Mouse (Mus musculus) B cell, adult 2 months (primary cell): ENCODE data around the gene Tcte3.
A peak's percentile ranks its signal among the peaks of the same experiment; 100 is the strongest.
"Not testable (repeated sequence)": the region's sequence is repeated elsewhere in the genome, so short reads cannot be mapped to it uniquely, and the experiment has no call there.

Experiments
- DNase-seq, 2 experiments: peaks; one replicate each; pipeline ENCODE4 v3.0.0; 2022

The Tcte3 gene

GRCm38 (mm10) chr17:15041175-15041729, at the start of gene Tcte3, which contains the start of the genes Ermard and Gm3448:
Gene Tcte3 (minus strand): TSS chr17:15041488.
Gene Ermard (plus strand): TSS chr17:15041208.
Gene Gm3448 (minus strand): TSS chr17:15041537.
- peak; percentile 39 to 53 for DNase-seq

- DNase-seq = no peak
Measured at GRCm38 (mm10) chr17:15088591-15089001, 47.3 kb upstream of the Tcte3 start.

- DNase-seq = no peak
Measured at GRCm38 (mm10) chr17:15088166-15088565, 46.9 kb upstream of the Tcte3 start.

- DNase-seq = no peak
Measured at GRCm38 (mm10) chr17:15085006-15085405, 43.7 kb upstream of the Tcte3 start.

- no peak for DNase-seq
Measured at GRCm38 (mm10) chr17:15084226-15084848, 43.0 kb upstream of the Tcte3 start.

GRCm38 (mm10) chr17:15077536-15077935, 36.2 kb upstream of the Tcte3 start:
- no peak for DNase-seq

GRCm38 (mm10) chr17:15075033-15075432, 33.7 kb upstream of the Tcte3 start:
- no peak for DNase-seq

GRCm38 (mm10) chr17:15072211-15072610, 30.9 kb upstream of the Tcte3 start:
- DNase-seq = no peak

GRCm38 (mm10) chr17:15069124-15069523, 27.8 kb upstream of the Tcte3 start:
- DNase-seq = no peak

- no peak for DNase-seq
Measured at GRCm38 (mm10) chr17:15068040-15068792, 26.9 kb upstream of the Tcte3 start.

- no peak for DNase-seq
Measured at GRCm38 (mm10) chr17:15066911-15067310, 25.6 kb upstream of the Tcte3 start.

- DNase-seq = no peak
Measured at GRCm38 (mm10) chr17:15066066-15066465, 24.8 kb upstream of the Tcte3 start.

GRCm38 (mm10) chr17:15065391-15066024, 24.2 kb upstream of the Tcte3 start:
- DNase-seq = peak; percentile 18 to 24

- no peak for DNase-seq
Measured at GRCm38 (mm10) chr17:15060356-15060755, 19.1 kb upstream of the Tcte3 start.

- no peak for DNase-seq
Measured at GRCm38 (mm10) chr17:15059646-15060045, 18.4 kb upstream of the Tcte3 start.

GRCm38 (mm10) chr17:15058161-15058591, 16.9 kb upstream of the Tcte3 start:
- DNase-seq = no peak

- DNase-seq = no peak
Measured at GRCm38 (mm10) chr17:15055925-15056324, 14.6 kb upstream of the Tcte3 start.

GRCm38 (mm10) chr17:15053829-15054200, 12.5 kb upstream of the Tcte3 start:
- not testable (repeated sequence) for DNase-seq

GRCm38 (mm10) chr17:15053183-15053828, 12.0 kb upstream of the Tcte3 start:
- not testable (repeated sequence) for DNase-seq

- not testable (repeated sequence) for DNase-seq
Measured at GRCm38 (mm10) chr17:15052766-15053165, 11.5 kb upstream of the Tcte3 start.

GRCm38 (mm10) chr17:15050338-15050737, 9.1 kb upstream of the Tcte3 start:
- DNase-seq = not testable (repeated sequence)

- not testable (repeated sequence) for DNase-seq
Measured at GRCm38 (mm10) chr17:15040455-15040854, 833 bp downstream of the Tcte3 start.

- DNase-seq = not testable (repeated sequence)
Measured at GRCm38 (mm10) chr17:15031414-15031813, 9.9 kb downstream of the Tcte3 start.
